Mouse (Mus musculus): ENCODE data around the gene Krtap10-4.
"Not testable (repeated sequence)": the region's sequence is repeated elsewhere in the genome, so short reads cannot be mapped to it uniquely, and the experiment has no call there.

The Krtap10-4 gene

GRCm38 (mm10) chr10:77826951-77827350, at the start of gene Krtap10-4:
Gene Krtap10-4, minus strand, starts transcription at chr10:77827095.
- no peak for DNase-seq (ENCODE audit: low spot score)

DNA sequence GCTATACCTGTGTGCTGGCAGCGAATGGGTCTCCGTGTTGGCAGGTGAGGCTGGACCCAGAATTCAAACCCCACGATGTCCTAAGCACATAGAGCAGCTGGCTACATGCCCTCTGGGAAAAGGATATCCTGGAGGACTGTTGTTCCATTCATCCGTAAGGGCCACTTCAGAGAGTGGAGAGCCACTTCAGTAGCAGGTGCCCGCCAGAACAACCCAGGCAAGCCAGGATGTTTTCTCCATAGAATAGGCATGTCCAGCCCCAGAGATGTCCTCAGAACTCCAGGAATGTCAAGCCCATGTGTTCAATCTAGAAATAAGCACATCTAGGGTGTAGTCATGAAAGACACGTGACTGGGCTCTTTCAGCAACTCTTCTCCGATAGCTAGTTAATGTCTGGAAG, 42.8 kb upstream of the Krtap10-4 start:
- peak; percentile 62 for DNase-seq (ENCODE audit: low spot score)

DNA sequence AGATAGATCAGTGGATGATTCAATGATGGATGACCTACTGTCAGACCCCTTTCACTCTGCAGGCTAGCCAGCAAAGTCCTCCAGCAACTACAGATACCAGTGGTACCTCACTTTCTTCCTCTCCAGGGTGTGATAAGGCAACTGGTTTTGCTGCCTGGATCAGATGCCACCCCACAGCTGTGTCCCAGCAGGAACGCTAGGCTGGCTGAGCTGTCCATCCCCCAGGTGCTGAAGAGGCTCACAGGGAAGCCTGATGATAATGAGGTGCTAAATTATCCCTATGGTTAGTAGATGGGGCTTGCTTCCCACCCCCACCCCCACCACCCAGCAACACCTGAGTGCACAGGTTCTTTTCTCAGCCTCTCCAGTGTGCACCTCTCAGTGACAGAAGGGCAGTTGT, 40.7 kb upstream of the Krtap10-4 start:
- DNase-seq (ENCODE audit: low spot score) = no peak

DNA sequence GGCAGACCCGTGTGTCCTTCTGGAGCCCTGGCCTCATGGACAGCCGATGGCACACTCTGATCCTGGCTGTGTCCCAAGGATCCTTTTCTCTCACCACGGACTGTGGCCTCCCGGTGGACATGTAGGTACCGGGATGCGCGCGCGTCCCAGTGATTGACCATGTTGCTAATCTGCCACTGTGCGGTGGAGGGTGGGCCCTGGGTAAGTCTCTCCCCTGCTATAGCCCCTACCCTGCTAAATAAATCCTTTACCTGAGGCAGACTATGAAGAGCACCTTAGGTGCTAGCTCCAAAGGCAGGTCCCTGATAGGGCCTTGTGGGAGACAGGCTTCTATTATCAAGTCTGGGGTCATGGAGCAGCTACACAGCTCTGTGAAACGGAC, 37.9 kb upstream of the Krtap10-4 start:
- DNase-seq (ENCODE audit: low spot score) = no peak

- peak; percentile 64 for DNase-seq (ENCODE audit: low spot score)
Measured at GRCm38 (mm10) chr10:77864067-77864761, 37.3 kb upstream of the Krtap10-4 start.

- DNase-seq (ENCODE audit: low spot score) = no peak
Measured at GRCm38 (mm10) chr10:77861675-77862074, 34.8 kb upstream of the Krtap10-4 start, which contains the start of gene Gm3285. Gene Gm3285, plus strand, starts transcription at chr10:77861975.

DNA sequence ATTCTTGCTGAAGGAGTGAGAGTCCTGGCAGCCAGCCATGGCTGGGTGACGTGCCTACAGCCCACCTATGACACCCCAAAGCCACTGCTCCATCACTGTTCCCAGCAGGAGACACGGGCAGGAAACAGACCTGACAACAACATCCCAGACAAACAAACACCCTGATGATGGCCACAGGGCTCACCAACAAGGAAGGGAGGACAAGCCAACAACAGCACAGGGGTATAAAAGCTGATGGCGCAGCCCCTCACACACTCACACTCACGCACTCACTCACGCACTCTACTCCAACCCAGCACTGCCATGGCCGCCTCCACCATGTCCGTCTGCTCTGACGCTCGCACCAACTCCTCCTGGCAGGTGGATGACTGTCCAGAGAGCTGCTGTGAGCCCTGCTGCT, 25.7 kb upstream of the Krtap10-4 start, which contains the start of gene Gm10318:
Gene Gm10318 (plus strand): TSS at position 301 of the 400 bp plus-strand sequence.
- no peak for DNase-seq (ENCODE audit: low spot score)

GRCm38 (mm10) chr10:77847538-77847937, 20.6 kb upstream of the Krtap10-4 start:
- DNase-seq (ENCODE audit: low spot score) = no peak

DNA sequence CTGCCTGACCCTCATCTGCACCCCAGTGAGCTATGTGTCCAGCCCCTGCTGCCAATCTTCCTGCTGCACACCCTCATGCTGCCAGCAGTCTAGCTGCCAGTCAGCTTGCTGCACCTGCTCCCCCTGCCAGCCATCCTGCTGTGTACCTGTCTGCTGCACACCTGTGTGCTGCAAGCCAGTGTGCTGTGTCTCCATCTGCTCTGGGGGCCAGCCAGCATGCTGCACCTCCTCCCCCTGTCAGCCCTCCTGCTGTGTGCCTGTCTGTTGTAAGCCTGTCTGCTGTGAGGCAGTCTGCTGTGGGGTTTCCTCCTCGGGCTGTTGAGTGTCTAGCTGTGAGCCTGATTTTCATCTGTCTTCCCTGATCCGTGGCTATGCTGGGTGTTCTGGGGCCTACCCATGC, 20.1 kb upstream of the Krtap10-4 start:
- DNase-seq (ENCODE audit: low spot score) = no peak

DNA sequence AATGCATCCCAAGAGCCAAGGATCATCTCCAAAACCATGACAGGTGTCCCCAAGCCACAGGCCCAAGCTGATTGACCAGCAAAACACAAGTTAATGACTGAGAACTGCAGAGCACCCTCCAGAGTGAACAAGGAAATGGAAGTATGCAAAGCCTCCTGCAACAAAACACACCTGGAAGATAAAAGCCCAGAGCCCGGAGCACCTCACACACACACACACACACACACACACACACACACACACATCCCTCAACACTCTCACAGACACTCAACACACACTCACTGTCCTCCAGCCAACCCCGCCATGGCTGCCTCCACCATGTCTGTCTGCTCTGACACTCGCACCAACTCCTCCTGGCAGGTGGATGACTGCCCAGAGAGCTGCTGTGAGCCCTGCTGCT, 19.6 kb upstream of the Krtap10-4 start, which contains the start of gene Gm36176:
Gene Gm36176 (plus strand): TSS at position 301 of the 400 bp plus-strand sequence.
- no peak for DNase-seq (ENCODE audit: low spot score)

- no peak for DNase-seq (ENCODE audit: low spot score)
Measured at GRCm38 (mm10) chr10:77839006-77839405, 12.1 kb upstream of the Krtap10-4 start.

- DNase-seq (ENCODE audit: low spot score) = no peak
Measured at GRCm38 (mm10) chr10:77835647-77836046, 8.8 kb upstream of the Krtap10-4 start, which contains the start of gene Krtap10-10. Gene Krtap10-10, plus strand, starts transcription at chr10:77835947.

- DNase-seq (ENCODE audit: low spot score) = no peak
Measured at GRCm38 (mm10) chr10:77819203-77819602, 7.7 kb downstream of the Krtap10-4 start.

GRCm38 (mm10) chr10:77818523-77818922, 8.4 kb downstream of the Krtap10-4 start:
- no peak for DNase-seq (ENCODE audit: low spot score)

DNA sequence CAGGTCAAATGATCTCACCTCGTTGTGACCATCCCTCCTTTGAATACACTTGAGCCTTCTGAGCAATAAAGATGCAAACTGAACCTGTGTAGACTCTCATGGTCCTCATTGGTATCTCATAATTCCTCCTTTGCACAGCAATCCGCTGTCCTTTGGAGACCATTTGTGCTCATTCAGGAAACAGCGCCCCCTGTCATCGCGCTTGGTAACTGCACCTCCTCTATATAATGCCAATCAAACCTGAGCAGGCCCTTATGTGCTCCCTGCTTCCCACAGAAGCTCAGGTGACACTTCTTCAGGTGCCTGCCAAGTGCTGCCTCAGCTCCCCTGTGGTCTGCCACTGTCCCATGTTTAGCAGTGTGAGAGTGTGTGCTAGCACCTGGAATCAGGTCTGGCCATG, 11.4 kb downstream of the Krtap10-4 start:
- no peak for DNase-seq (ENCODE audit: low spot score)

- no peak for DNase-seq (ENCODE audit: low spot score)
Measured at GRCm38 (mm10) chr10:77814382-77814781, 12.5 kb downstream of the Krtap10-4 start, which contains the start of gene Gm2696. Gene Gm2696, plus strand, starts transcription at chr10:77814682.

- DNase-seq (ENCODE audit: low spot score) = no peak
Measured at GRCm38 (mm10) chr10:77811743-77812142, 15.2 kb downstream of the Krtap10-4 start, which contains the start of gene Gm9507. Gene Gm9507, minus strand, starts transcription at chr10:77811843.

GRCm38 (mm10) chr10:77804095-77804494, 22.8 kb downstream of the Krtap10-4 start:
- no peak for DNase-seq (ENCODE audit: low spot score)

GRCm38 (mm10) chr10:77798921-77799508, 27.9 kb downstream of the Krtap10-4 start, which contains the start of gene Gm19668:
Gene Gm19668, minus strand, starts transcription at chr10:77799133.
- DNase-seq (ENCODE audit: low spot score) = no peak

DNA sequence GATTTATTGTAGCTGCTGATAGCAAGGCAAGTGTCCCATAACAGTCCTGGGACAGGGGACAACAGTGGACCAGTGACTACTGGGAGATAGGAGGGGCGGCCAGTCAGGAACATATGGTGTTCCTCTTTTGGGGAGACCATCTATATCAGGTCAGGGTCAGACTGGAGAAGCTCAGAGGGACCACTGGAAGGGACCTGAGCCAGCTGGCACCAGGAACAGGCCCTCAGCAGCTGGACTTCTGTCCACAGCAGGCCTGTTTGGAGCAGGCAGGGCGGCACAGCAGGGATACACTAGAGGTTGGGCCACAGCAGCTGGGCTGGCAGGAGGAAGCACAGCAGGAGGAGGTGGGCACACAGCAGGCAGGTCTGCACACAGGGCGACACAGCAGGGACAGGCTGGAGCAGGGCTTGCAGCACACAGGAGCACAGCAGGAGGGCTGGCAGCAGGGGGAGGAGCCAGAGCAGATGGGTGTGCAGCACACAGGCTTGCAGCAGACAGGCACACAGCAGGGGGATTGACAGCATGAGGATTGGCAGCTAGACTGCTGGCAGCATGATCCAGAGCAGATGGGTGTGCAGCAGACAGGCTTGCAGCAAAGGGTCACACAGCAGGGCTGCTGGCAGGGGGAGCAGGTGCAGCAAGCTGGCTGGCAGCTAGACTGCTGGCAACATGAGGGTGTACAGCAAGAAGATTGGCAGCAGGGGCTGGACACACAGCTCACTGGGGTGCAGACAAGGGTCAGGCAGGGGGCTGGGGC, 28.6 kb downstream of the Krtap10-4 start:
- not testable (repeated sequence) for DNase-seq (ENCODE audit: low spot score)

DNA sequence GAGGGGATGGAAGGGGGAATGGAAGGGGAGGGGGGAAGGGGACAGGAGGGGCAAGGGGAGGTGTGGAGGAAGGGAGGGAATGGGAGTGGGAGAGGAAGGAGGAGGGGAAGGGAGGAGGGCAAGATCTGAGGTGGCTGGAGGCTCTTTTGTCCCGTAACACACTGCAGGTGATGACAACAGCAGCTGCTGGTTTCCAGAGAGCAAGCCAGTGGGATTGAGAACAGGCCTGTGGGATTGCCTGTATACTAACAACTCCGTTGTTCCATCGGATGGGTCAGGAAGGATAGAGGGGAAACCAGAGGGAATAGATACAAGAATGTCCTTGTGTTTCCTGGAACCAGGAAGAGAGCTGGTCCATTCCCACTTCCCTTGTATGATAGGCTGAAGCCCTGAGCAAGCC, 29.2 kb downstream of the Krtap10-4 start:
- DNase-seq (ENCODE audit: low spot score) = no peak

DNA sequence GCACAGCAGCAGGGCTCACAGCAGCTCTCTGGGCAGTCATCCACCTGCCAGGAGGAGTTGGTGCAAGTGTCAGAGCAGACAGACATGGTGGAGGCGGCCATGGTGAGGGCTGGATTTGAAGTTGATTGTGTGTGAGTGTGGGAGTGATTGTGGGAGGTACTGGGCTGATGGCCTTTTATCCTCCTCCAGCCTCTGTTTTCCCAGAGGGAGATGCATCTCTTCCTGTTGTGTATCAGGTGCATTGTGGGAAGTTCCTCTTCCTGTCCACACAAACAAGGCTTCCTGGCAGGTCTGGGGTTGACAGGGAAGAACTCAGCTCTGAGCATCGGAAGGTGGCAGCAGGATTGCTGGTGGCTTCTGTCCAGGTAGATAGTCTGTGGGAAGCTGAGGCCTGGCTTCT, 31.9 kb downstream of the Krtap10-4 start, which contains the start of gene Gm9639:
Gene Gm9639 (minus strand): TSS at position 101 of the 400 bp plus-strand sequence.
- no peak for DNase-seq (ENCODE audit: low spot score)
